Mouse (Mus musculus) bone marrow, adult 2 months (tissue): ENCODE results near the gene Rab15. TPM values are rescaled to one million over a fixed set of nuclear protein-coding genes. Genes with fewer than 3 reads are reported as not detected.

Experiments used
- H3K27ac ChIP-seq: fragments of 200-500 bp; 2 replicates; pipeline ENCODE4 v1.5.1; 2012; ENCODE audit warnings: low read depth, mild to moderate bottlenecking, control low read depth, inconsistent platforms, low read length; ENCODE audit not compliant: control insufficient read depth, poor library complexity, insufficient read depth
- H3K4me1 ChIP-seq: fragments of 200-500 bp; 2 replicates; pipeline ENCODE4 v1.6.1; 2011; ENCODE audit warnings: low read length; ENCODE audit not compliant: control insufficient read depth, insufficient read depth
- H3K4me3 ChIP-seq: fragments of 200-500 bp; replicated peaks from 2 replicates; pipeline ENCODE3; 2011; ENCODE audit warnings: mild to moderate bottlenecking, low read depth, low read length, control low read depth; ENCODE audit not compliant: control insufficient read depth
- CTCF ChIP-seq: fragments of 200-500 bp; IDR thresholded peaks from 2 replicates; pipeline ENCODE4 v1.5.1; 2011; ENCODE audit warnings: low read length, control low read depth; ENCODE audit not compliant: control insufficient read depth, insufficient read depth
- POLR2A ChIP-seq: fragments of 200-500 bp; IDR thresholded peaks from 2 replicates; pipeline ENCODE4 v1.6.1; 2011; ENCODE audit warnings: low read depth, mild to moderate bottlenecking, control low read depth, low read length, borderline replicate concordance; ENCODE audit not compliant: control insufficient read depth
- WGBS: fragments of 180-500 bp; shearing (Covaris S2); methylation state at CpG from one replicate; pipeline ENCODE4 v1.1.7; 2018; 5-methylcytosine and 5-hydroxymethylcytosine counted together
- polyA plus RNA-seq: library from polyadenylated mRNA; stranded (reverse); fragments of >200 nt; gene quantifications from 2 replicates; pipeline ENCODE4 v1.2.4, GENCODE M21; 2011; ENCODE audit warnings: low replicate concordance; ENCODE audit not compliant: missing spikeins, insufficient read depth, insufficient read length

Gene Rab15
- polyA plus RNA-seq, 1 experiment = 2.4 TPM

DNA sequence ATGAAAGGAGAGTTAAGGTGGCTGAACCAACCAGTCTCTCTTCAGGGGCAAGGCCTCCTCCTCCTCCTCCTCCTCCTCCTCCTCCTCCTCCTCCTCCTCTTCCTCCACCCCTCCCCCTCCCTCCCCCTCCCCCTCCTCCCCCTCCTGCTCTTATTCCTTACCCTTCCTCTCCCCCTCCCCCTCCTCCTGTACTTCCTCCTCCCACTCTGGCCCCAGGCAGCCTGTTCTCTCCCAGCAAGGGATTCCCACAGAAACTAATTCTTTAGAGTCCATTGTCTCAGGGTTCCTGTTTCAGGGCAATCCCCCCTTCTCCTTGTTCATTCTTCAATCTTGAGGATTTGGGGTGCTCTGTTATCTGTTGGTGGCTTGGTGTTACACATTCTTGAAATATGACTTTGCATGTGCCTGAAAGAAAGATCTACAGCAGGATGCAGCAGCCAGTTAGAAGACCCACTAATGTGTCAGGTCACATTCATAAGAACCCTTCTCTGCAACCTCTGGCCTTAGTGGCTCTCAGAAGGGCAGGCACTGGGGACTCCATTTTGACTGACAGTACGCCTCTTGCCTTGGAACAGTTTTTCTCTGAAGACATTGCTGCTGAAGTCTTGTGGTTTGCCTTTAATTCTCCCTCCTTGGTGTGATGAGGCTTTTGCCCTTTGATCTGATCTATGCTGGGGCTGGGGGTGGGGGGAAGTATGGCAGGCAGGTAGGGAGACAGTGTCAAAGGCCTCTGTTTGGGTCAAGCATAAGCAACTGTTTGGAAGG is 30.9 kb upstream of the Rab15 start:
- no peak for TF ChIP-seq CTCF
- no peak for TF ChIP-seq POLR2A
- no peak overlapping the region for H3K4me3 ChIP-seq
- H3K4me1 ChIP-seq = no peaks in the 10 kb centered on the region; the same call in 1 of the 2 replicates
- WGBS = 86% methylated on average over 1 of the region's 1 CpGs
- H3K27ac ChIP-seq = no peak overlapping the region

GRCm38 (mm10) chr12:76852419-76852818 is 29.7 kb upstream of the Rab15 start:
- Histone ChIP-seq H3K27ac (no peak overlapping the region), H3K4me3 (no peak overlapping the region), H3K4me1 (no peaks in the 10 kb centered on the region; the same call in 1 of the 2 replicates)
- TF ChIP-seq POLR2A (no peak), CTCF (no peak)
- WGBS = 86% methylated on average over 2 of the region's 2 CpGs

GRCm38 (mm10) chr12:76844346-76845061 is 21.8 kb upstream of the Rab15 start:
- Histone ChIP-seq H3K4me1 (no peaks in the 10 kb centered on the region), H3K4me3 (no peak overlapping the region), H3K27ac (no peak overlapping the region)
- TF ChIP-seq POLR2A = no peak
- no peak for TF ChIP-seq CTCF
- 87% methylated on average over 15 of the region's 15 CpGs for WGBS

DNA sequence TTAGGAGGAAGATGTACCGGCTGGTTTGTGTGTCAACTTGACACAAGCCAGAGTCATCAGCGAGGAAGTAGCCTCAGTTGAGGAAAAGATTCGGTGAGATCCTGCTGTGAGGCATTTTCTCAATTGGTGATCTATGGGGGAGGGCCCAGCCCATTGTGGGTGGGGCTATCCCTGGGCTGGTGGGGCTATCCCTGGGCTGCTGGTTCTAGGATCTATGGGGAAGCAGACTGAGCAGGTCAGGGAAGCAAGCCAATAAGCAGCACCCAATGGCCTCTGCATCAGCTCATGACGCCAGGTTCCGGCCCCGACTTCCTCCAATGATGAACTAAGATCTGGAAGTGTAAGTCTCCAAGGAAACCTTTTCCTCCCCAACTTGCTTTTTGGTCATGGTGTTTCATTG is 17.4 kb upstream of the Rab15 start:
- WGBS = 85% methylated on average over 6 of the region's 6 CpGs
- TF ChIP-seq POLR2A (no peak), CTCF (no peak)

GRCm38 (mm10) chr12:76839298-76839697 is 16.6 kb upstream of the Rab15 start:
- no peak overlapping the region for H3K4me3 ChIP-seq
- H3K4me1 ChIP-seq = no peaks in the 10 kb centered on the region; the same call in 1 of the 2 replicates
- no peak for TF ChIP-seq CTCF
- no peak for TF ChIP-seq POLR2A
- H3K27ac ChIP-seq = no peak overlapping the region
- 88% methylated on average over 4 of the region's 4 CpGs for WGBS

More for the DNA sequence above, 17.4 kb upstream of the Rab15 start:
- H3K4me3 ChIP-seq = no peak overlapping the region
- no peaks in the 10 kb centered on the region; the same call in 1 of the 2 replicates for H3K4me1 ChIP-seq
- H3K27ac ChIP-seq = no peak overlapping the region

DNA sequence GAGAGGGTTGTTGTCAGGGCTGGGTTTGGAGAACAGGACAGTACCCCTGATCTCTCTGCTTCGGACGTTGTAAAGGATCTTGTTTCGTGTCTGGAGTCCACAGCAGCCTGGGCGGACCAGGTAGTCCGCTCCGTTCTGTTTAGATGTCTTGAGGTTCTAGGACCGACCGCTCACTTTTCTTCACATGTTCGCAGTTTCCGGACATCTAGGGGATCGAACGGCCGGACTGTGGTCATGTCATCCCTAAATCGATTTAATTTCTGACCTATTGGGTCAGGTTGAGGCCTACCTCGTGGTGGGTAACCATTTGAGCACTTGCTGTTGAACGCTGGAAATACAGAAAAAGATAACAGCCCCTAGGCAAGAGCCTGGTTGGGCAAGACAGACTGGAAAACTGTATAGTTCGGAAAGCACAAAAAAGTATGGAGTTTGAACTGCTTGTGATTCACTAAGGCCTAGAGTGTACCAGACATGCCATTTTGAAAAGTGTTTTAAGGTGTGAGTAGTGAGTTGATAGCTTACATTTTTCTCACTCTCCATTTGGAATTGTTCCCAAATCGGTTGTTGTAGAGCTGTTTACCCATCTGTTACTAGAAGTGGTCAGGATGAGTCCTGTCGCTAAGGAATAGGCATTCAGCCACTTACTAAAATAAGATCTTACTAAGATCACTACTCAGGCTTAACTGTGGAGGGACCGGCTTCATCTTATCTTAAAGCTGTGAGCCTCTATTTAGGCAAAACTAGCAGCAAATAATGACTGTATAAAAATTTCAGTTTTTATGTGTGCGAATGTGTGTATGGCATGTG is 15.3 kb upstream of the Rab15 start:
- WGBS = 9% methylated on average over 21 of the region's 21 CpGs
- TF ChIP-seq CTCF = no peak
- no peak for TF ChIP-seq POLR2A
- Histone ChIP-seq H3K4me1 (no peaks in the 10 kb centered on the region; the same call in 1 of the 2 replicates), H3K27ac (peak overlapping the region; percentile 16), H3K4me3 (peak overlapping the region; percentile 79)

DNA sequence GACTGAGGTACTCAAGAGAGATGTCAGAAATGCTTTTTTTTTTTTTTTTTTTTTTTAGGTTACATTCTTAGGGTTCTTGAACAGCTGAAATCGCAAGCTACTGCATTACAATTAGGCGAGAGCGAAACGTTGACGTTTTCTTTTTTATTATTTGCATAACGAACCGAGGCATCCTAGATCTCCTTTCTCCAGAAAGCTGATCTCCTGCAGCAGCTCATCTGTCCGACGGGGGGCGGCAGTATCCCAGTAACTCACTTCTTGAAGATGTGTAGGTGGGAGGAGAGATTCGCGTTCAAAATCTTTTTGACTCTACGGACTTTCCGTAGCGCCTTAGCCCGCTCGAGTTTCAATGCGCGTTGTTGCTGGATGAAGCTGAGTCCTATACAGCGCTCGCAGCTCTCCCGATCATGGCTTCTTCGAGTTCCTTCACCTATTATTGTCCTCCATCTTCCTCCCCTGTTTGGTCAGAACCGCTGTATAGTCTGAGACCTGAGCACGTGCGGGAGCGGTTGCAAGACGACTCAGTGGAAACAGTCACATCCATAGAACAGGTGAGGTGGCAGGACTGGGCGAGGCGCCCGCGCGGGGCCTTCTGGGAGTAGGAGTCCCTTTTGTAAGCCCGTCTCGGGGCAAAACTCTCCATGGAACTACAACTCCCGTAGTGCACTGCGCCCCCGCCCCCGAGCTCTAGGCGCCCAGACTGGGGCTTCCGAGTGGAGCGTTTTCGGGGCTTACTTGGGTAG is 14.6 kb upstream of the Rab15 start:
- Histone ChIP-seq H3K4me1 (no peaks in the 10 kb centered on the region; the same call in 1 of the 2 replicates), H3K4me3 (peak overlapping the region; percentile 79), H3K27ac (peak overlapping the region; percentile 16)
- under 1% methylated on average over 43 of the region's 43 CpGs for WGBS
- TF ChIP-seq POLR2A (peak; percentile 27; the same call in 1 of the 2 replicates), CTCF (peak; percentile 75)

- no peak overlapping the region for H3K27ac ChIP-seq
- TF ChIP-seq POLR2A (no peak), CTCF (peak; percentile 70)
- H3K4me3 ChIP-seq = no peak overlapping the region
- H3K4me1 ChIP-seq = no peaks in the 10 kb centered on the region
- 8% methylated on average over 3 of the region's 3 CpGs for WGBS
These were observed 10.0 kb upstream of the Rab15 start for GRCm38 (mm10) chr12:76832704-76833103.
